Mouse (Mus musculus): Measurements from ENCODE around the gene Arsg. TPM values are rescaled to one million over a fixed set of nuclear protein-coding genes. Genes with fewer than 3 reads are reported as not detected.

The Arsg gene
- polyA plus RNA-seq, 1 experiment from 2014 or later: 6.2 TPM

- DNase-seq (ENCODE audit: low spot score): no peak
- H3K9ac ChIP-seq (ENCODE audit: low read length): no peak overlapping the region
- no peaks in the 10 kb centered on the region for H3K27me3 ChIP-seq (replicated peaks; ENCODE audit: control insufficient read depth, insufficient read depth, low read length)
- no peak overlapping the region for H3K27ac ChIP-seq (ENCODE audit: low read depth, low read length)
- H3K4me2 ChIP-seq (ENCODE audit: low read length): no peak overlapping the region
- WGBS: 70% methylated on average over 15 of the region's 15 CpGs
- H3K9me3 ChIP-seq (replicated peaks; ENCODE audit: control insufficient read depth, low read length): no peaks in the 10 kb centered on the region
- no peak for ATAC-seq
- no peaks in the 10 kb centered on the region for H3K4me1 ChIP-seq (ENCODE audit: control insufficient read depth, insufficient read depth, low read length)
- H3K4me3 ChIP-seq (ENCODE audit: low read depth, low read length): no peak overlapping the region
- H3K36me3 ChIP-seq (ENCODE audit: control insufficient read depth, insufficient read depth, low read length): no peaks in the 10 kb centered on the region
Measured at GRCm38 (mm10) chr11:109587638-109588374, 114.6 kb downstream of the Arsg start.

- H3K4me1 ChIP-seq (ENCODE audit: control insufficient read depth, insufficient read depth, low read length): no peaks in the 10 kb centered on the region
- H3K9me3 ChIP-seq (replicated peaks; ENCODE audit: control insufficient read depth, low read length): no peaks in the 10 kb centered on the region
- ATAC-seq (no peak), DNase-seq (ENCODE audit: low spot score) (no peak)
- H3K4me2 ChIP-seq (ENCODE audit: low read length): no peak overlapping the region
- no peak overlapping the region for H3K9ac ChIP-seq (ENCODE audit: low read length)
- H3K27ac ChIP-seq (ENCODE audit: low read depth, low read length): no peak overlapping the region
- 87% methylated on average over 8 of the region's 8 CpGs for WGBS
- H3K4me3 ChIP-seq (ENCODE audit: low read depth, low read length): no peak overlapping the region
- H3K27me3 ChIP-seq (replicated peaks; ENCODE audit: control insufficient read depth, insufficient read depth, low read length): no peaks in the 10 kb centered on the region
- H3K36me3 ChIP-seq (ENCODE audit: control insufficient read depth, insufficient read depth, low read length): no peaks in the 10 kb centered on the region
Measured at GRCm38 (mm10) chr11:109590012-109590411, 116.8 kb downstream of the Arsg start.

- DNase-seq (ENCODE audit: low spot score) (no peak), ATAC-seq (no peak)
- H3K36me3 ChIP-seq (ENCODE audit: control insufficient read depth, insufficient read depth, low read length): no peaks in the 10 kb centered on the region
- H3K9me3 ChIP-seq (replicated peaks; ENCODE audit: control insufficient read depth, low read length): no peaks in the 10 kb centered on the region
- H3K27ac ChIP-seq (ENCODE audit: low read depth, low read length): no peak overlapping the region
- H3K4me2 ChIP-seq (ENCODE audit: low read length): no peak overlapping the region
- no peaks in the 10 kb centered on the region for H3K4me1 ChIP-seq (ENCODE audit: control insufficient read depth, insufficient read depth, low read length)
- 81% methylated on average over 4 of the region's 4 CpGs for WGBS
- H3K27me3 ChIP-seq (replicated peaks; ENCODE audit: control insufficient read depth, insufficient read depth, low read length): no peaks in the 10 kb centered on the region
- no peak overlapping the region for H3K9ac ChIP-seq (ENCODE audit: low read length)
- no peak overlapping the region for H3K4me3 ChIP-seq (ENCODE audit: low read depth, low read length)
Measured at GRCm38 (mm10) chr11:109591511-109591910, 118.3 kb downstream of the Arsg start.

GRCm38 (mm10) chr11:109593200-109593981 is 120.2 kb downstream of the Arsg start:
- DNase-seq (ENCODE audit: low spot score): no peak
- Histone ChIP-seq H3K9ac (ENCODE audit: low read length) (no peak overlapping the region), H3K36me3 (ENCODE audit: control insufficient read depth, insufficient read depth, low read length) (no peaks in the 10 kb centered on the region), H3K4me1 (ENCODE audit: control insufficient read depth, insufficient read depth, low read length) (no peaks in the 10 kb centered on the region), H3K4me3 (ENCODE audit: low read depth, low read length) (no peak overlapping the region), H3K27me3 (replicated peaks; ENCODE audit: control insufficient read depth, insufficient read depth, low read length) (no peaks in the 10 kb centered on the region), H3K27ac (ENCODE audit: low read depth, low read length) (no peak overlapping the region), H3K9me3 (replicated peaks; ENCODE audit: control insufficient read depth, low read length) (no peaks in the 10 kb centered on the region), H3K4me2 (ENCODE audit: low read length) (no peak overlapping the region)
- no peak for ATAC-seq
- WGBS: 82% methylated on average over 6 of the region's 6 CpGs

- no peaks in the 10 kb centered on the region for H3K9me3 ChIP-seq (replicated peaks; ENCODE audit: control insufficient read depth, low read length)
- H3K4me3 ChIP-seq (ENCODE audit: low read depth, low read length): no peak overlapping the region
- no peaks in the 10 kb centered on the region for H3K27me3 ChIP-seq (replicated peaks; ENCODE audit: control insufficient read depth, insufficient read depth, low read length)
- H3K4me2 ChIP-seq (ENCODE audit: low read length): no peak overlapping the region
- no peak overlapping the region for H3K9ac ChIP-seq (ENCODE audit: low read length)
- DNase-seq (ENCODE audit: low spot score): no peak
- WGBS: 94% methylated on average over 8 of the region's 8 CpGs
- no peaks in the 10 kb centered on the region for H3K36me3 ChIP-seq (ENCODE audit: control insufficient read depth, insufficient read depth, low read length)
- H3K27ac ChIP-seq (ENCODE audit: low read depth, low read length): no peak overlapping the region
- ATAC-seq: no peak
- no peaks in the 10 kb centered on the region for H3K4me1 ChIP-seq (ENCODE audit: control insufficient read depth, insufficient read depth, low read length)
Measured at GRCm38 (mm10) chr11:109594761-109595160, 121.6 kb downstream of the Arsg start.

GRCm38 (mm10) chr11:109598778-109599570 is 125.8 kb downstream of the Arsg start:
- H3K4me1 ChIP-seq (ENCODE audit: control insufficient read depth, insufficient read depth, low read length): no peaks in the 10 kb centered on the region
- no peaks in the 10 kb centered on the region for H3K27me3 ChIP-seq (replicated peaks; ENCODE audit: control insufficient read depth, insufficient read depth, low read length)
- H3K4me2 ChIP-seq (ENCODE audit: low read length): no peak overlapping the region
- no peaks in the 10 kb centered on the region for H3K9me3 ChIP-seq (replicated peaks; ENCODE audit: control insufficient read depth, low read length)
- H3K27ac ChIP-seq (ENCODE audit: low read depth, low read length): no peak overlapping the region
- no peak overlapping the region for H3K9ac ChIP-seq (ENCODE audit: low read length)
- DNase-seq (ENCODE audit: low spot score) (no peak), ATAC-seq (no peak)
- no peaks in the 10 kb centered on the region for H3K36me3 ChIP-seq (ENCODE audit: control insufficient read depth, insufficient read depth, low read length)
- 86% methylated on average over 12 of the region's 12 CpGs for WGBS
- no peak overlapping the region for H3K4me3 ChIP-seq (ENCODE audit: low read depth, low read length)

- Histone ChIP-seq H3K9me3 (replicated peaks; ENCODE audit: control insufficient read depth, low read length) (no peaks in the 10 kb centered on the region), H3K4me1 (ENCODE audit: control insufficient read depth, insufficient read depth, low read length) (peaks cover 10% of the 10 kb centered on the region; the same call in 1 of the 2 replicates), H3K27me3 (replicated peaks; ENCODE audit: control insufficient read depth, insufficient read depth, low read length) (no peaks in the 10 kb centered on the region), H3K27ac (ENCODE audit: low read depth, low read length) (no peak overlapping the region), H3K9ac (ENCODE audit: low read length) (no peak overlapping the region), H3K4me2 (ENCODE audit: low read length) (no peak overlapping the region), H3K36me3 (ENCODE audit: control insufficient read depth, insufficient read depth, low read length) (no peaks in the 10 kb centered on the region), H3K4me3 (ENCODE audit: low read depth, low read length) (no peak overlapping the region)
- ATAC-seq (no peak), DNase-seq (ENCODE audit: low spot score) (no peak)
- 73% methylated on average over 6 of the region's 6 CpGs for whole genome bisulfite sequencing
Measured at GRCm38 (mm10) chr11:109607600-109607999, 134.4 kb downstream of the Arsg start.

- no peaks in the 10 kb centered on the region for H3K36me3 ChIP-seq (ENCODE audit: control insufficient read depth, insufficient read depth, low read length)
- H3K4me3 ChIP-seq (ENCODE audit: low read depth, low read length): no peak overlapping the region
- no peak for DNase-seq (ENCODE audit: low spot score)
- peaks cover 10% of the 10 kb centered on the region; the same call in 1 of the 2 replicates for H3K4me1 ChIP-seq (ENCODE audit: control insufficient read depth, insufficient read depth, low read length)
- H3K27ac ChIP-seq (ENCODE audit: low read depth, low read length): no peak overlapping the region
- H3K9ac ChIP-seq (ENCODE audit: low read length): no peak overlapping the region
- no peaks in the 10 kb centered on the region for H3K27me3 ChIP-seq (replicated peaks; ENCODE audit: control insufficient read depth, insufficient read depth, low read length)
- 81% methylated on average over 6 of the region's 6 CpGs for WGBS
- no peaks in the 10 kb centered on the region for H3K9me3 ChIP-seq (replicated peaks; ENCODE audit: control insufficient read depth, low read length)
- no peak for ATAC-seq
- no peak overlapping the region for H3K4me2 ChIP-seq (ENCODE audit: low read length)
Measured at GRCm38 (mm10) chr11:109608976-109609625, 135.9 kb downstream of the Arsg start.
